Mouse (Mus musculus) Patski (cell line): ENCODE results near the gene March1. TPM values are rescaled to one million over a fixed set of nuclear protein-coding genes. Genes with fewer than 3 reads are reported as not detected.
A peak's percentile ranks its signal among the peaks of the same experiment; 100 is the strongest.

ENCODE experiments used
- ATAC-seq: fragments of 100-300 bp; one replicate; pipeline ENCODE4 v1.8.0; 2021
- CTCF ChIA-PET: fragments of 350-600 bp; sonication (Branson Sonifier 250); formaldehyde crosslinking; loops from one replicate; lab custom pipeline; 2022; ENCODE audit warnings: inconsistent platforms; lab: Charles Lee
- POLR2A ChIA-PET: fragments of 350-600 bp; sonication (Branson Sonifier 250); formaldehyde crosslinking; loops from one replicate; lab custom pipeline; 2022; ENCODE audit warnings: antibody characterized with exemption, inconsistent platforms; lab: Charles Lee
- DNase-seq: peaks from one replicate; pipeline ENCODE4 v3.0.0-alpha.2; 2011; ENCODE audit warnings: low read depth, low spot score
- H3K27me3 ChIP-seq: fragments of 371-371 bp; one replicate; pipeline ENCODE4 v1.5.1; 2021
- CTCF ChIP-seq: fragments of 100-300 bp; IDR thresholded peaks from one replicate; pipeline ENCODE4 v1.5.1; 2021
- in situ Hi-C: fragments of 300-500 bp; cut with MboI; formaldehyde crosslinking; loops from 3 replicates; pipeline ENCODE4 v1.11.1; 2018; ENCODE audit warnings: low pct_unique_long_range_greater_than_20kb, mixed read lengths
- polyA plus RNA-seq: library from polyadenylated mRNA; unstranded; gene quantifications from one replicate; pipeline ENCODE4 v1.2.3, GENCODE M21; 2021

The March1 gene
- polyA plus RNA-seq, 1 experiment from 2014 or later = 0.04 TPM

DNA sequence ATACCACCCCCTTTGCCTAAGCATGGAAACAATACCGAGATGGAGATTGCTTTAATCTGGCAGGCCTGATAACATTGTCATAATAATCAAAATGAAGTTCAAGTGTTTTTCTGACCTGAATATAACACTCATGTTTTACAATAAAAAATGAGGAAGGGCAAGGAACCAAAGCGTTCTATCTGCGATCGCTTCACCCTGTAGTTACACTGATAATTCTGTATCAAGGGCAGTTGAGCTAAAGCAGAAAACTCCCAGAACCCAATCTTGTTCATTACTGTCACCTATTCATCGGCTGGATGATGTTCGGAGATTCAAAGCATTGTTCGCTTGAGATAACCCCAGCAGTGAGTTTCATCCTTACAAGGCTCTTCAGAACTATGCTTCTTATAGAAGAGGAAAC is 700.1 kb downstream of the March1 start:
- TF ChIP-seq CTCF = no peak
- in situ Hi-C loops = no loop called here
- ChIA-PET CTCF (no interaction called here), POLR2A (no interaction called here)
- H3K27me3 ChIP-seq = peaks cover 9% of the 10 kb centered on the region
- ATAC-seq (no peak), DNase-seq (no peak)

DNA sequence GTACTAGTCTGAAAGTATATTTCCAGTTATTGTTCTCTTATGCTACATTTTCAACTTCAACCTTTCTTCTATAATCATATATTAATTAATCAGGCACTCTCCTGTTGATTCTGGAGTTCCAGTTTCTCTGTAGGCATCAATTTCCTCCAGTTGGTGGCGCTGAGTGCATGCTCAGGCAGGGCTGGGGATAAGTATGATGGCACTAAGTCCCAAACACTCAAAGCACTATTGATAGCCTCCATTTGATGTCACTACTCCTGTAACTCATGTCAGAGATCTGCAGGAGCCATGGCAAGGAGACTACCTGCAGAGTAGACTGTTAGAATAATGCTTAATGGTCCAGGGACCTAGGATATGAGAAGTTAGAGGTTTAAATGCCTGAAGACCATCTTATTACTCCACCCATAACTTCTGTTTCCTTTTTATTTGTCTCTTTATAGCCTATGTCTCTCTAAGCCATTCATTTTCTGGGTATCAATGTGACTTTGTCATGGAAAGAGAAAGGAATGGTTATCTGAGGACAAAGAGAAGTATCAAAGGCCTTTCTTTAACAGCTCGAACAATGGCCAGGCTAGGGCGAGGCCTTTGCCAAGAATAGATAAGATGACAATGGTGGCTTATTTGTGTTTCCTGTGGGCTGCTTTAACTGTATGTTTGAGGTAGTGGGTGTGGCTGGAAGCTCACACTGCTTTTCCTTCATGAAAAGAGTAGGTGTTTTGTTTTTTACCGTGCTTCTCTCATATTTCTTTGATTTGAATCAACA is 705.5 kb downstream of the March1 start:
- POLR2A ChIA-PET = no interaction called here
- H3K27me3 ChIP-seq = peaks cover 19% of the 10 kb centered on the region
- TF ChIP-seq CTCF = peak; percentile 58
- CTCF ChIA-PET = interaction anchor here (0.5 kb wide), 1 partner anchor 59 kb away, joined by 3 read pairs; no protein-coding TSS in a partner anchor
- DNase-seq (no peak), ATAC-seq (no peak)
- in situ Hi-C loops = loop anchor here (10.0 kb wide), 1 partner anchor 122 kb away; no protein-coding TSS in a partner anchor

DNA sequence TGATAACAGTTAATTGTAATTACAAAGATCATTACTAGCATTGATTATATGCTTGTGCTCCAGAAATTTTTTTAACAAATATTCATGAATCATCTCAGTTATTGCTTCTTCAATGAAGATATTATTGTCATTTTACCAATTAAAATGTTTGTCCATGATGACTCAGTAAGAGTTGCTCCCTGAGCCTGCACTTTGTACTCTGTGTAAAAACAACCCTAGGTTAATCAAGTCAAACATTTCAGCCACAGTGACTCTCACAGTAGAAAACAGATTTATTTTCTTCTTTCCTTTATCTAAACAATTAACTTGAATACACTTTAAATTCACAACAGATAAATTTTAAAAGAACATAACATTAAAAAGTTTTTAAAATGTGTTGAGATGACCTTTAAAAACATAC is 708.7 kb downstream of the March1 start:
- DNase-seq (no peak), ATAC-seq (no peak)
- ChIA-PET CTCF (no interaction called here), POLR2A (no interaction called here)
- in situ Hi-C loops = loop anchor here (10.0 kb wide), 1 partner anchor 118 kb away; no protein-coding TSS in a partner anchor
- peaks cover 15% of the 10 kb centered on the region for H3K27me3 ChIP-seq
- TF ChIP-seq CTCF = no peak

DNA sequence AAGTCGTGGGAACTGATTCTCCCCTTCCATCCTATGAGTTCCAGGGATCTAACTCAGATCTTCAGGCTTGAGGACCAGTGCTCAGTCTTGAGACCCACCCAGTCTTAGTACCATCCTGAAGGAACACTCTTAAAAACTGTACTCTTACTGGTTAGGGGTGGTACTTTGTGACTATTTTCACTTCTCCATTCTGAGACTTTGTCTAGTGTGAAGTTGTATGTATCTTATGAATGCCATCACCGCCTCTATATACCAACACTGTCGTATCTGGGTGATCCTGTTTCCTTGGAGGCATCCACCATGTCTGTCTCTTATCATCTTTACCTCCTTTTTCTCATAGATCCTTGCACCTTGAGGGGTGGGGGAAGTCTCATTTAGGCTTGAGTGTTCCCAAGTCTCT is 714.5 kb downstream of the March1 start:
- POLR2A ChIA-PET = no interaction called here
- no peak for TF ChIP-seq CTCF
- no peak for DNase-seq
- H3K27me3 ChIP-seq = no peaks in the 10 kb centered on the region
- in situ Hi-C loops = no loop called here
- CTCF ChIA-PET = no interaction called here
- ATAC-seq = no peak

DNA sequence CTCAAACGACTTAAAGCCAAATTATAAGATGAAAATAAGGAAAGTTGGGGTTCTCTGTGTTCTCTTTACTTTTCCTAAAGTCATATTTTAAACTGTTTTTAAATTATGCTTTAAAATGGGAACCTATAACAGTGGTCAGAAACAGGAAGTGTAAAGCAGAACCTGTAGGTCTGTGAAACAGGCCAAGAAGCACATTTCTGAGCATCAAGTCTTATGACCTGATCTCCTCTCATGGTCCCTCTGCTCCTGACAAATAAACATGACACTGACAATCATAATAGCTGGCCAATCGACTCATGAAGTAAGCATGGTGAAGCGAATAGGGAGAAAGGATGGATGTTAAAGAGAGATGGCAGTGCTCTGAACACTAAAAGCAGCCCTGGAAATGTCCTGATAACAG is 716.6 kb downstream of the March1 start:
- no peaks in the 10 kb centered on the region for H3K27me3 ChIP-seq
- DNase-seq (no peak), ATAC-seq (no peak)
- in situ Hi-C loops = no loop called here
- POLR2A ChIA-PET = no interaction called here
- CTCF ChIA-PET = no interaction called here
- TF ChIP-seq CTCF = no peak

DNA sequence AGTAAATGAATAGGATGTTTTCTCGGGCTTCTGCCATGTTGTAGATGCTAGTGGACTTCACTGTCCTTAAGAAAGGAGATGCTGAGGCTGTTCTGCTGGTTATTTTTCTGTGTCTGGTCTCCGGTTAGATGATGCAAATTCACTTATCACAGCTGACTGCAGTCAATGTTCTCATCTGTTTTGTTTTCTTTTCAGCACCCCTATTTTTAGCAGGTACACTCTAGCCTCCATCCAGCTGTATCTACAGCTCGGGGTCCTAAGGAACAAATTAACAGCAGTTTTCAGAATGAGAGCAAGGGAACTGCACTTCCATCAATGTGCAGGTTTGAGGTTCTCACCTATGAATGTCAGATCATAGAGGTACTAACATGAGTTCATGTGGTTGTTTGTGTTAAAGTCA is 721.9 kb downstream of the March1 start:
- ATAC-seq (no peak), DNase-seq (no peak)
- in situ Hi-C loops = no loop called here
- ChIA-PET POLR2A (no interaction called here), CTCF (no interaction called here)
- TF ChIP-seq CTCF = no peak
- no peaks in the 10 kb centered on the region for H3K27me3 ChIP-seq

DNA sequence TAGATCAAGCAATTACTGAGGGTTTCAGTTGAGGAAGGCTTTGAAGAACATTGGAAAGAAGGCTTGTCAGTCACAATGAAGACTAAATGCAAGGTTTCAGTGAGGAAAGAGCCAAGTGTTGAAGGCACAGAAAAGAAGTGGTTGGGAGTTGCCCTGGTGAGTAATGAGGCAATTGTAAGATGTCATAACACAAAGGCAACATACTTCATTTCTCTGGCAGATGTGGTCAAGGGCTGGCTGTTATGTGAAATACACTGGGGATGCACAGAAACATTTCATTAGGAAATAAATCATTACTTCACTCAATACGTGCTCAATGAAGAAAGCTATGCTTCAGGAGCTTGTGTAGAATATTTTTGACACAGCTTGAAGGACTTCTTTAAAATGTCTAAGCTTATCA is 725.2 kb downstream of the March1 start:
- in situ Hi-C loops = no loop called here
- DNase-seq (no peak), ATAC-seq (no peak)
- no peak for TF ChIP-seq CTCF
- CTCF ChIA-PET = no interaction called here
- H3K27me3 ChIP-seq = no peaks in the 10 kb centered on the region
- POLR2A ChIA-PET = no interaction called here

DNA sequence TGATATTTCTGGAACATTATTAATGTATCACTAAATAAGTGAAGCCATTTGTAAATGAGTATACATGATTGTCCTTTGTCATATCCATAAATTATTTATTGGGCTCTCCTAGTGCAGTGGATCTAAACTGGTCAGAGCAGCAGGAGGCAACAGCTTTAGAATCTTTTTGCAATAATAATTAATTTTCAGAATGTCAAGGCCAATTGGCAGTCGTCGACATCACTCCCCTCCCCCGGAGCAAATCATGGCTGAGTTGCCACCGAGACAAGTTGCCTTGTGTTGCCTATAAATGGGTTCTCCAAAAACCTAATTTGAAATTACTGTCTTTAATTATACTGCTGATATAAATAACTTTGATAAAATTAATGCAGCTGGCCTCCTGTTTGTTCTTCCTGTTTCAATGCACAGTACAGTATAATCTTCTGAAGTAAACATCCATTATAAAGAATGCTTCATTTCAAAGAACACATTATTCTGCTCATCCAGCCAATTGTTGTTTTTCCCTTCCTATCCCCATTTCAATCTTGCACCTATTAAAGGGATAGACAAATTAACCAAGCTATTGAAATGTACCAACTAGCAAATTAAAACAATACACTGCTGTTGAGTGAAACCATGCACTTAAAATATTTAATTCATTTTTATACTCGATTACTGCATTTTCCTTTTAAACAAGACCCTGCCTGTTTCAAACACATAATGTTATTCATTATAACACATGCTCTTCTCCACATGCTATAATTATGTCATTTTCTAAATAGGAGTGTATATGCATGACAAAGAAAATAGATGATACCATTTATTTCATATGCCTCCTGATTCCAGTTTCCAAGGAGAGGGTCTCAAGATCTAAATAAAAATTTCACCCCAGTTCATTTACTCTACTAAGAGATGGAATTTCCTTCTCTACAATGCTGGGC is 745.4 kb downstream of the March1 start:
- no peak for TF ChIP-seq CTCF
- no peak for ATAC-seq
- CTCF ChIA-PET = no interaction called here
- POLR2A ChIA-PET = no interaction called here
- no peak for DNase-seq
- in situ Hi-C loops = no loop called here
- peaks cover 15% of the 10 kb centered on the region for H3K27me3 ChIP-seq

DNA sequence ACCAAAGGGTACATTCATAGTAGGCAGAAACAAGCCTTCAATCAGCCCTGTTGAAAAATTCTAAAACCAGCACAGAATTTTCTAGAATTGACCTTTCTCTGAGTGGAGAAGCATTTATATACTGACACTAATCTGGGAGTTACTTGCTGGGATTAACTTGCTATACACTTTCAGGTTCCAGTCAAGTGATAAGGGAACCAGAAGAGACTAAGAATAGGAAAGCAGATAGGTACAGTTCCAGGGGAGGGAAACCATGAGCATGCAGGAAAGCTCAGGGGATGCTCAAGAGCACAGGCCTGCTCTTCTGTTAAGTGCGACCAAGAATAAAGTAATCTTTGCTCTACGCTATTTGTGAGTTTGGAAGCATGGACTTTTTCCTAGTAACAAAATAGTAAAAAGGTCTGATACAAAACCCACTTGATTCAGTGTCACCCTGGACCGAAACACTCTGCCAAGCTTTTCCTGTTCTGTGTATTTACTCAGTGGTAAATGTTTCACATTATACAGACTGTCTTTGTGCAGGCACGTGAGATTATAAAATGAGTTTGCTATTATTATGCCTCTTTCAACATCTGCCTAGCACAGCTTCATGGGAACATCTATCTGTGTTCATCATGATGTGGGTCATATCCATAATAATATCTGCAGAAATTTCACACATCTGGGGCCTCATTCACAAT is 766.1 kb downstream of the March1 start:
- ATAC-seq (no peak), DNase-seq (no peak)
- POLR2A ChIA-PET = no interaction called here
- CTCF ChIA-PET = no interaction called here
- H3K27me3 ChIP-seq = no peaks in the 10 kb centered on the region
- TF ChIP-seq CTCF = no peak
- in situ Hi-C loops = no loop called here

DNA sequence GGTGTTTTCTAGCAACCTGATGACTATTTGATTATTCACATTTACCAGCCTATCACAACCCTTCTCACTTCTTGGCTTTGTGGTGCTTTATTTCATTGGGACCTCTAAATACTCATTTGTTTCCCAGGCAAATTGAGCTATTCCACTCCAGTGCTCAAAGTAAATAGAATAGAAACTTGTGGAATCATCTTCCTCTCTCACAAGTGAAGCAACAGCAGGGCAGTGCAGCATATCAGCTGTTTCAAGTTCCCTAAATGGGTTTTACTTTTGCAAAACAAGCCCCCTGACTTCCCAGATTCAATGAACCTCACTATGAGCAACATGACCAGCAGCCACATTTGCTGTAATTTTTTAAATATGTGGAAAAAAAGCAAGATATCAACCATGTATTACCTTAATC is 768.3 kb downstream of the March1 start:
- POLR2A ChIA-PET = no interaction called here
- CTCF ChIA-PET = no interaction called here
- TF ChIP-seq CTCF = no peak
- in situ Hi-C loops = no loop called here
- no peak for ATAC-seq
- no peaks in the 10 kb centered on the region for H3K27me3 ChIP-seq
- DNase-seq = no peak
